Mouse (Mus musculus) heart, embryonic 14.5 days (tissue): ENCODE data around the gene Pnkp. TPM values are rescaled to one million over a fixed set of nuclear protein-coding genes. Genes with fewer than 3 reads are reported as not detected.

Experiments used
- ATAC-seq: fragments of 200-750 bp; cut with Nextera tagmentation; 2 replicates; pipeline ENCODE4 v1.8.0; 2017; ENCODE audit warnings: low read depth, moderate TSS enrichment; ENCODE audit not compliant: insufficient number of reproducible peaks, insufficient read depth, low FRiP score
- H3K27ac ChIP-seq, 2 experiments: fragments of 200-500 bp in 1 of 2; fragments of 300-500 bp in 1 of 2; sonication (generic) in 1 of 2; replicated peaks in 1 of 2; 2 replicates each; pipeline ENCODE4 v1.5.1; 2012 to 2014; ENCODE audit warnings: low read depth in 2 of 2, low read length in 2 of 2, control low read depth in 1 of 2, mild to moderate bottlenecking in 1 of 2, mixed read lengths in 1 of 2; ENCODE audit not compliant: control insufficient read depth in 1 of 2, insufficient read depth in 1 of 2
- H3K27me3 ChIP-seq: fragments of 300-500 bp; sonication (generic); 2 replicates; pipeline ENCODE4 v1.6.1; 2014; ENCODE audit warnings: mild to moderate bottlenecking, low read length, control low read depth; ENCODE audit not compliant: control insufficient read depth, insufficient read depth
- H3K36me3 ChIP-seq: fragments of 300-500 bp; sonication (generic); 2 replicates; pipeline ENCODE4 v1.6.1; 2014; ENCODE audit warnings: mild to moderate bottlenecking, control low read depth, low read length, mixed read lengths; ENCODE audit not compliant: control insufficient read depth, insufficient read depth
- H3K4me1 ChIP-seq, 2 experiments: fragments of 200-500 bp in 1 of 2; fragments of 300-500 bp in 1 of 2; sonication (generic) in 1 of 2; 2 replicates each; pipeline ENCODE4 v1.6.1; 2012 to 2014; ENCODE audit warnings: low read length in 2 of 2, control low read depth in 1 of 2, mixed read lengths in 1 of 2; ENCODE audit not compliant: control insufficient read depth in 2 of 2, insufficient read depth in 2 of 2
- H3K4me2 ChIP-seq: fragments of 300-500 bp; sonication (generic); 2 replicates; pipeline ENCODE4 v1.6.1; 2014; ENCODE audit warnings: mild to moderate bottlenecking, low read length
- H3K4me3 ChIP-seq, 2 experiments: fragments of 200-500 bp in 1 of 2; fragments of 300-500 bp in 1 of 2; sonication (generic) in 1 of 2; 2 replicates each; pipeline ENCODE4 v1.5.1; 2012 to 2014; ENCODE audit warnings: low read length in 2 of 2, mild to moderate bottlenecking in 2 of 2, control low read depth in 1 of 2, low read depth in 1 of 2, moderate library complexity in 1 of 2; ENCODE audit not compliant: control insufficient read depth in 1 of 2, insufficient read depth in 1 of 2
- H3K9ac ChIP-seq: fragments of 300-500 bp; sonication (generic); 2 replicates; pipeline ENCODE4 v1.6.1; 2014; ENCODE audit warnings: mild to moderate bottlenecking, low read length
- H3K9me3 ChIP-seq: fragments of 300-500 bp; sonication (generic); 2 replicates; pipeline ENCODE4 v1.6.1; 2016; ENCODE audit warnings: low read length, control low read depth; ENCODE audit not compliant: control insufficient read depth
- WGBS: fragments of 180-500 bp; shearing (Covaris S2); extraction: QIAGEN DNeasy Blood & Tissue Kit; methylation state at CpG from one replicate; pipeline ENCODE4 v1.1.7; 2014; 5-methylcytosine and 5-hydroxymethylcytosine counted together
- polyA plus RNA-seq: library from polyadenylated mRNA; unstranded; fragments of >200 nt; fragmentation: Nextera tagmentation; extraction: Ambion mirVana; gene quantifications from 2 replicates; pipeline ENCODE4 v1.2.1, GENCODE M21; 2014

Gene Pnkp
- polyA plus RNA-seq, 1 experiment from 2014 or later = 22.7 TPM

DNA sequence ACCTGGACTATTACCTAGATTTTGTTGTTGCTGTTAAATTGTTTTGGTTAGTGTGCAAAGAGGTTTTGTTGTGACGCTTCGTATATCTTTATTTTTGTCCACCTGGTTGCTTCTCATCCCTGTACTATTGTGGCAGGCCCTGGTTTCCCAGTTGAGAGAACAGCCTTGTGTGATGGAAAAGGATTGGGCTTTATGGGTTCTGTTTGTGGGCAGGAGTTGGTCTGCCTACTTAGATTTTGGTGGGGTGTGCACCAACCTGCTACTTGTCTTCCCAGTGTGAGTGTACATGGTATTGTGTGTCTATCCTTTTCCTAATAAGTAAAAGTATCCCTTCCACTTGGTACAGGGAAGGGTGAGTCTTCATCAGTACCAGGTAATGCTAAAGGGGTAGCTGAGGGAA, 37.5 kb upstream of the Pnkp start:
- H3K4me3 ChIP-seq = peak overlapping the region in 1 of 2 experiments; percentile 85; a peak in 1 of 4 replicates
- H3K9me3 ChIP-seq = no peaks in the 10 kb centered on the region
- ATAC-seq = no peak
- H3K27me3 ChIP-seq = no peaks in the 10 kb centered on the region
- H3K9ac ChIP-seq = peak overlapping the region; percentile 95; the same call in 1 of the 2 replicates
- WGBS = 95% methylated on average over 2 of the region's 2 CpGs
- peaks cover 11% of the 10 kb centered on the region; the same call in 1 of the 2 replicates for H3K36me3 ChIP-seq
- H3K27ac ChIP-seq = no peak overlapping the region
- peak overlapping the region; percentile 91 for H3K4me2 ChIP-seq
- H3K4me1 ChIP-seq = peaks cover 22 to 71% of the 10 kb centered on the region in 2 experiments

DNA sequence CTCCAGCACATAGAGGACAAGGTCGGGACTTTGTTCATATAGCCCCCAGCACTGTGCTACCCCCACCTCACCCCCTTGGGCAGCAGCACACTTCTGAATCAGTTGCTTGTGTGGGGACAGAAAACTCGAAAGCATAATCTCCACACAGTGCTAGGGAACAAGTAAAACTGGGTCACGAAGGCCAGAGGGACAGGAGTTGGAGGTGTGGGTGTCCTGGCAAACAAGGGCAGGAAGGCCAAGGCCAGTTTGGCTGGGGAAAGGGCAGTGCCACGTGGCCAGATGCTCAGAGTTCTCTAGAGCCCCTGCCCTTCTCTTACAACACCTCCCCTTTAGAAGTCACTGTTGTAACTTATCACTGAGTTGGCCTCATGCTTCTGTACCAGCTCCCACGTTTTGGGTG, 37.1 kb upstream of the Pnkp start:
- peak overlapping the region; percentile 91; the same call in 1 of the 2 replicates for H3K4me2 ChIP-seq
- H3K4me3 ChIP-seq = peak overlapping the region in 1 of 2 experiments; percentile 6; a peak in 1 of 4 replicates

DNA sequence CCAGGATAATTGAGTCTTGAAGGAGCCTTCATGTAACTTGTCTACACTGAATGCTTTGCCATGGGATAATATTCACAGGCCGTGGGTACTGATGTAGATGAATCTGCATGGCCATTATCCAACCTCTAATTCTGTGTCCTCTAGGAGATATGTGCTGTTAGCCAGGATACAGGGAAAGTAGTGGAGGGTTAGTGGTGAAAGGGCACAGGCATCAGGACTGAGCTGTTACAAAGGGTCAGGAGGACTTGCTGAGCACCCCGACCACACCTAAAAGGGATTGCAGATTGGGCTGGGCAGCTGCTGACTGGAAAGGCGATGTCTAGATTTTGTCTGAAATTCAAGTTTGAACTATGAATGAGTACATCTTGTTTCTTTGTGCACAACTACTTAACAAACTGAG, 36.4 kb upstream of the Pnkp start:
- Histone ChIP-seq H3K9ac (no peak overlapping the region), H3K4me3 (no peak overlapping the region), H3K4me1 (peaks cover 20 to 67% of the 10 kb centered on the region in 2 experiments), H3K4me2 (no peak overlapping the region), H3K27me3 (no peaks in the 10 kb centered on the region), H3K36me3 (peaks cover 10% of the 10 kb centered on the region; the same call in 1 of the 2 replicates), H3K27ac (no peak overlapping the region; a peak in 1 of 4 replicates), H3K9me3 (no peaks in the 10 kb centered on the region)
- WGBS = 74% methylated on average over 3 of the region's 3 CpGs
- ATAC-seq = no peak

More for the DNA sequence above, 37.1 kb upstream of the Pnkp start:
- H3K4me1 ChIP-seq = peaks cover 22 to 71% of the 10 kb centered on the region in 2 experiments
- H3K9me3 ChIP-seq = no peaks in the 10 kb centered on the region
- H3K27me3 ChIP-seq = no peaks in the 10 kb centered on the region
- H3K36me3 ChIP-seq = peaks cover 10% of the 10 kb centered on the region; the same call in 1 of the 2 replicates
- peak overlapping the region; percentile 95 for H3K9ac ChIP-seq
- 39% methylated on average over 5 of the region's 5 CpGs for WGBS
- no peak overlapping the region for H3K27ac ChIP-seq
- no peak for ATAC-seq

DNA sequence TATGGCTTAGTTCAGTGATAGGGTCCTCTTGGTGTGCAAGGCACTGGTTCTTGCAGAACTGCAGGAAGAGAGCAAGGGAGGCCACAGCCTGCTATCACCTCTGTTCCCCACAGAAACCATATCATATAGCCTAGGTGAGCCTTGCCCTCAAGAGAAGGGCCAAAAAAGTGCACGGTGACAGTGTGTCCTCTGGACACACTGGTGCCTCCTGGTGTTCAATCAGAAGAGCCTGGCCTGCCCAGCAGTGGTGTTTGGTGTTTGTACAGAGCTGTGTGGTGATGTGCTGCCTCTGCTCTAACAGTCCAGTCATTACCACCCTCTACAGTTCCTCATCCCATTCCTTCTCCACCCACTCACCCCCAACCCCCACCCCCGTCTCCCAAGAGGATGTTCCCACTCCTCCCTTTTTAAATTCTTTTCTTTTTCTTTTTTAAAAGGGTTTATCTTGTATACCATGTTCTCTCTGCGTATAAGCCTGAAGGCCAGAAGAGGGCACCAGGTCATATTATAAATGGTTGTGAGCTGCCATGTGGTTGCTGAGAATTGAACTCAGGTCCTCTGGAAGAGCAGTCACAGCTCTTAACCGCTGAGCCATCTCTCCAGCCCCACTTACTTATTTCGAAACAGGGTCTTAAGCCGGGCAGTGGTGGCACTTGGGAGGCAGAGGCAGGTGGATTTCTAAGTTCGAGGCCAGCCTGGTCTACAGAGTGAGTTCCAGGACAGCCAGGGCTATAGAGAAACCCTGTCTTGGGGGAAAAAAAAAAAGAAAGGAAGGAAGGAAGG, 35.1 kb upstream of the Pnkp start:
- no peak overlapping the region for H3K4me2 ChIP-seq
- H3K9ac ChIP-seq = no peak overlapping the region
- H3K36me3 ChIP-seq = peaks cover 13% of the 10 kb centered on the region; the same call in 1 of the 2 replicates
- H3K4me3 ChIP-seq = no peak overlapping the region
- 84% methylated on average over 7 of the region's 7 CpGs for WGBS
- no peaks in the 10 kb centered on the region for H3K9me3 ChIP-seq
- H3K4me1 ChIP-seq = peaks cover 20 to 72% of the 10 kb centered on the region in 2 experiments
- H3K27me3 ChIP-seq = no peaks in the 10 kb centered on the region
- no peak for ATAC-seq
- no peak overlapping the region for H3K27ac ChIP-seq

DNA sequence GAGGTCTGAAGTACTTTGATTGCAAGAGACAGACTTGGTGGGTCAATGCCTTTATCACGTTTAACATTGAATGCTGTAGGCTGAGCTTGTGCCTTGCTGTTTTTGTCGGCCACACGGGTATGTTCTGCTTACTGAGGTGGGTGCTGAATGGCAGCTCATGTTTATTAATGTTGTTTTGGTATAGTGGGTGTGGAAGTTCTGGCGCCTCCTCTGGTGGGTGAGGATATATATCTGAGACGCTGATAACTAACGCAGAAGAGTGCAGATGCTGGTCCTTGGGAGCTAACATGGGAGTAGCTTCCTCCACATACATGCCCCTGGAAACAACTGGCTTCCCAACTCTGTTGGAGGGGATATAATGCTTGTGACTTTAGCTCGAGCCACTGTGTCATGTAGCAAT, 33.5 kb upstream of the Pnkp start:
- Histone ChIP-seq H3K4me3 (no peak overlapping the region), H3K4me2 (no peak overlapping the region), H3K27ac (no peak overlapping the region), H3K36me3 (peaks cover 20% of the 10 kb centered on the region), H3K27me3 (no peaks in the 10 kb centered on the region), H3K9ac (no peak overlapping the region), H3K4me1 (peaks cover 11 to 58% of the 10 kb centered on the region in 2 experiments), H3K9me3 (no peaks in the 10 kb centered on the region)
- 46% methylated on average over 7 of the region's 7 CpGs for WGBS
- no peak for ATAC-seq

DNA sequence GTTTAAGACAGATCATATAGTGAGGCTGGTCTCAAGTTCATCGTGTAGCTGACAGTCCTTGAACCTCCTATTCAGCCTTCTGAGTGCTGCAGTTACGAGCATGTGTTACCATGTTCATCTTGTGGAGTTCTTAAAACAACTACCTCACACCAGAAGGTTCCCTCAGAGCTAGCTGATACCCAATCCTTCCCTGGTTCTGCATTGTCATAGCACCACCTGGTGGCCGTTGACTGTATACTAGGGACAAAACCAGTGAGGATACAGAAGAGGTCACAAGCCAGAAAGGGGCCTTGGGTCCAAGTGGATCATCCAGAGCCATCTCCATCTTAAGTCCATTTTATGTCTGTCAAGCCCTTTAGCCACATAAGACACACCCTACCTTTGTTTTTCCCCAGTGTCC, 32.1 kb upstream of the Pnkp start:
- H3K9me3 ChIP-seq = no peaks in the 10 kb centered on the region
- no peak overlapping the region for H3K4me2 ChIP-seq
- H3K36me3 ChIP-seq = peaks cover 28% of the 10 kb centered on the region
- peaks cover 1 to 44% of the 10 kb centered on the region in 2 experiments; a peak in 3 of 4 replicates for H3K4me1 ChIP-seq
- no peak overlapping the region for H3K9ac ChIP-seq
- H3K27me3 ChIP-seq = no peaks in the 10 kb centered on the region
- no peak overlapping the region for H3K4me3 ChIP-seq
- no peak for ATAC-seq
- 25% methylated on average over 3 of the region's 3 CpGs for WGBS
- H3K27ac ChIP-seq = no peak overlapping the region

DNA sequence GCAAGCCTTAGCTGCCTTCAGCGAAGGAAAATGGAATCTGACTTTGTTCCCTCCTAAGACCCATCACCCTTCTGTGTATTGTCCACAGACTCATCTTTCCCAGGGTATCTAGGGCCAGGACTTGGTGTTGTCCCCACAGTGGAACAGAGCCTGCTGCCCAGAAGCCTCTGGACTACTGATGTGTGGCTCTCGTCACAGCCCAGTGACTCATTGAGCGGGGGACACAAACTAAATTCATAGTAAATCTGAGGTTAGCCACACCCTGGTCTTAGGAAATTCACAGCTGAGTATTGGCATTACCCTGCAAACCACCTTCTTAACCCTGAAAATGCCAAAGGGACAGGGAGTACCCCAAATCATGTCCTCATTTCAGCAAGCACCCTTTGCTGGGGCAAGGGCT, 30.2 kb upstream of the Pnkp start:
- WGBS = 90% methylated on average over 3 of the region's 3 CpGs
- no peak for ATAC-seq

More for the DNA sequence above, 30.2 kb upstream of the Pnkp start:
- peaks cover 0 to 26% of the 10 kb centered on the region in 2 experiments; a peak in 1 of 4 replicates for H3K4me1 ChIP-seq
- no peaks in the 10 kb centered on the region for H3K27me3 ChIP-seq
- H3K9ac ChIP-seq = peak overlapping the region; percentile 34; the same call in 1 of the 2 replicates
- no peak overlapping the region for H3K4me2 ChIP-seq
- H3K27ac ChIP-seq = no peak overlapping the region
- H3K4me3 ChIP-seq = no peak overlapping the region
- no peaks in the 10 kb centered on the region for H3K9me3 ChIP-seq
- H3K36me3 ChIP-seq = peaks cover 46% of the 10 kb centered on the region
